Mouse (Mus musculus) liver, adult 2 months (tissue): ENCODE results near the gene Sbno2. TPM values are rescaled to one million over a fixed set of nuclear protein-coding genes. Genes with fewer than 3 reads are reported as not detected.
A peak's percentile ranks its signal among the peaks of the same experiment; 100 is the strongest.
"Not testable (repeated sequence)": the region's sequence is repeated elsewhere in the genome, so short reads cannot be mapped to it uniquely, and the experiment has no call there.

Experiments used
- DNase-seq: peaks from one replicate; pipeline ENCODE4 v3.0.0-alpha.2; 2011; ENCODE audit warnings: low read depth, low spot score; ENCODE audit errors: extremely low read depth
- H3K27ac ChIP-seq: fragments of 200-500 bp; replicated peaks from 2 replicates; pipeline ENCODE4 v1.5.1; 2012; ENCODE audit warnings: low read depth, mild to moderate bottlenecking, control low read depth, inconsistent platforms, low read length; ENCODE audit not compliant: insufficient read depth
- H3K27me3 ChIP-seq: fragments of 200-500 bp; 2 replicates; pipeline ENCODE4 v1.6.1; 2012; ENCODE audit warnings: mild to moderate bottlenecking, moderate library complexity, low read length, inconsistent platforms; ENCODE audit not compliant: control insufficient read depth, insufficient read depth
- H3K36me3 ChIP-seq: fragments of 200-500 bp; 2 replicates; pipeline ENCODE4 v1.6.1; 2012; ENCODE audit warnings: low read length, inconsistent platforms; ENCODE audit not compliant: control insufficient read depth, insufficient read depth
- H3K4me1 ChIP-seq: fragments of 200-500 bp; 2 replicates; pipeline ENCODE4 v1.6.1; 2011; ENCODE audit warnings: low read length; ENCODE audit not compliant: control insufficient read depth, insufficient read depth
- H3K4me3 ChIP-seq: fragments of 200-500 bp; 2 replicates; pipeline ENCODE4 v1.5.1; 2011; ENCODE audit warnings: low read depth, mild to moderate bottlenecking, control low read depth, low read length, moderate library complexity; ENCODE audit not compliant: insufficient read depth
- H3K79me2 ChIP-seq: fragments of 200-500 bp; 2 replicates; pipeline ENCODE4 v1.6.1; 2012; ENCODE audit warnings: inconsistent platforms, mild to moderate bottlenecking, low read length, moderate library complexity; ENCODE audit not compliant: control insufficient read depth, insufficient read depth
- H3K9ac ChIP-seq: fragments of 200-500 bp; 2 replicates; pipeline ENCODE4 v1.6.1; 2012; ENCODE audit warnings: low read depth, mild to moderate bottlenecking, control low read depth, inconsistent platforms, low read length
- CTCF ChIP-seq: fragments of 200-500 bp; IDR thresholded peaks from 2 replicates; pipeline ENCODE4 v1.5.1; 2011; ENCODE audit warnings: low read depth, low read length, control low read depth
- POLR2A ChIP-seq: fragments of 200-500 bp; IDR thresholded peaks from 2 replicates; pipeline ENCODE4 v1.6.1; 2011; ENCODE audit warnings: low read length, control low read depth; ENCODE audit not compliant: insufficient read depth; ENCODE audit errors: extremely low read depth
- WGBS: fragments of 180-500 bp; shearing (Covaris S2); methylation state at CpG from one replicate; pipeline ENCODE4 v1.1.7; 2018; 5-methylcytosine and 5-hydroxymethylcytosine counted together
- polyA plus RNA-seq: library from polyadenylated mRNA; depleted of rRNA; stranded (reverse); fragments of >200 nt; gene quantifications from 2 replicates; pipeline ENCODE4 v1.2.3, GENCODE M21; 2012
- total RNA-seq: library from RNA; depleted of rRNA; stranded (reverse); fragments of >200 nt; gene quantifications from 2 replicates; pipeline ENCODE4 v1.2.3, GENCODE M21; 2014

Gene Sbno2
- total and polyA plus RNA-seq, 2 experiments, result 8.9 to 25.9 TPM

- no peak overlapping the region for H3K27ac ChIP-seq
- H3K4me1 ChIP-seq, result peaks cover 2% of the 10 kb centered on the region; the same call in 1 of the 2 replicates
- H3K36me3 ChIP-seq, result no peaks in the 10 kb centered on the region
- TF ChIP-seq POLR2A, result no peak
- no peak for TF ChIP-seq CTCF
- H3K4me3 ChIP-seq, result no peak overlapping the region
- H3K27me3 ChIP-seq, result no peaks in the 10 kb centered on the region
- WGBS, result 92% methylated on average over 4 of the region's 4 CpGs
- H3K79me2 ChIP-seq, result peaks cover 4% of the 10 kb centered on the region; the same call in 1 of the 2 replicates
- no peak for DNase-seq
- no peak overlapping the region for H3K9ac ChIP-seq
Observed at GRCm38 (mm10) chr10:80044087-80044486, 61.3 kb downstream of the Sbno2 start.

- H3K27ac ChIP-seq, H3K79me2 ChIP-seq, H3K27me3 ChIP-seq, DNase-seq, H3K9ac ChIP-seq, H3K36me3 ChIP-seq, H3K4me3 ChIP-seq, H3K4me1 ChIP-seq: not testable (repeated sequence)
- 90% methylated on average over 8 of the region's 8 CpGs for WGBS
Observed at GRCm38 (mm10) chr10:80041409-80042060, 63.8 kb downstream of the Sbno2 start.

- H3K79me2 ChIP-seq, result peaks cover 9% of the 10 kb centered on the region; the same call in 1 of the 2 replicates
- peak within 1 kb of the TSS; percentile 24 for H3K27ac ChIP-seq
- H3K9ac ChIP-seq, result peak within 1 kb of the TSS; percentile 81
- TF ChIP-seq POLR2A, result peak; percentile 58; the same call in 1 of the 2 replicates
- TF ChIP-seq CTCF, result no peak
- under 1% methylated on average over 40 of the region's 40 CpGs for WGBS
- peaks cover 3% of the 10 kb centered on the region; the same call in 1 of the 2 replicates for H3K36me3 ChIP-seq
- no peaks in the 10 kb centered on the region for H3K27me3 ChIP-seq
- H3K4me1 ChIP-seq, result peaks cover 7% of the 10 kb centered on the region; the same call in 1 of the 2 replicates
- DNase-seq, result peak; percentile 88
- peak within 1 kb of the TSS; percentile 78 for H3K4me3 ChIP-seq
Observed at GRCm38 (mm10) chr10:80039559-80039979, 65.8 kb downstream of the Sbno2 start, which contains the start of gene Polr2e. TSS of gene Polr2e (minus strand) at chr10:80039795.

- TF ChIP-seq CTCF, result no peak
- H3K27me3 ChIP-seq, result no peaks in the 10 kb centered on the region
- H3K79me2 ChIP-seq, result peaks cover 9% of the 10 kb centered on the region; the same call in 1 of the 2 replicates
- WGBS, result 92% methylated on average over 13 of the region's 13 CpGs
- peaks cover 14% of the 10 kb centered on the region; the same call in 1 of the 2 replicates for H3K4me1 ChIP-seq
- no peak for DNase-seq
- no peak overlapping the region for H3K9ac ChIP-seq
- peaks cover 3% of the 10 kb centered on the region; the same call in 1 of the 2 replicates for H3K36me3 ChIP-seq
- H3K27ac ChIP-seq, result no peak overlapping the region
- H3K4me3 ChIP-seq, result no peak overlapping the region
Observed at GRCm38 (mm10) chr10:80036832-80037231, 68.5 kb downstream of the Sbno2 start.

GRCm38 (mm10) chr10:80035686-80036085 is 69.7 kb downstream of the Sbno2 start:
- TF ChIP-seq CTCF (no peak), POLR2A (no peak)
- Histone ChIP-seq H3K36me3 (peaks cover 3% of the 10 kb centered on the region; the same call in 1 of the 2 replicates), H3K4me3 (no peak overlapping the region), H3K27ac (no peak overlapping the region), H3K4me1 (peaks cover 14% of the 10 kb centered on the region; the same call in 1 of the 2 replicates), H3K79me2 (peaks cover 9% of the 10 kb centered on the region; the same call in 1 of the 2 replicates), H3K27me3 (no peaks in the 10 kb centered on the region), H3K9ac (no peak overlapping the region)
- 89% methylated on average over 5 of the region's 5 CpGs for WGBS
- no peak for DNase-seq

- H3K79me2 ChIP-seq, result peaks cover 9% of the 10 kb centered on the region; the same call in 1 of the 2 replicates
- 89% methylated on average over 8 of the region's 8 CpGs for WGBS
- H3K27ac ChIP-seq, result no peak overlapping the region
- H3K27me3 ChIP-seq, result no peaks in the 10 kb centered on the region
- peaks cover 3% of the 10 kb centered on the region; the same call in 1 of the 2 replicates for H3K36me3 ChIP-seq
- no peak for DNase-seq
- H3K4me1 ChIP-seq, result peaks cover 14% of the 10 kb centered on the region; the same call in 1 of the 2 replicates
- H3K9ac ChIP-seq, result no peak overlapping the region
- no peak overlapping the region for H3K4me3 ChIP-seq
- TF ChIP-seq CTCF, result no peak
- no peak for TF ChIP-seq POLR2A
Observed at GRCm38 (mm10) chr10:80035148-80035547, 70.2 kb downstream of the Sbno2 start.
